Mouse (Mus musculus) lung, embryonic 16.5 days (tissue): ENCODE results near the gene Ttpal. TPM values are rescaled to one million over a fixed set of nuclear protein-coding genes. Genes with fewer than 3 reads are reported as not detected.
A peak's percentile ranks its signal among the peaks of the same experiment; 100 is the strongest.

Source experiments
- ATAC-seq: fragments of 200-750 bp; cut with Nextera tagmentation; 2 replicates; pipeline ENCODE4 v1.8.0; 2017; ENCODE audit warnings: low read depth, mild to moderate bottlenecking, moderate library complexity
- H3K27ac ChIP-seq: fragments of 300-500 bp; sonication (generic); 2 replicates; pipeline ENCODE4 v1.5.1; 2014; ENCODE audit warnings: mild to moderate bottlenecking, control low read depth, low read length
- H3K27me3 ChIP-seq: fragments of 300-500 bp; sonication (generic); 2 replicates; pipeline ENCODE4 v1.6.1; 2014; ENCODE audit warnings: low read depth, low read length, mixed read lengths; ENCODE audit not compliant: control insufficient read depth, insufficient read depth
- H3K36me3 ChIP-seq: fragments of 300-500 bp; sonication (generic); 2 replicates; pipeline ENCODE4 v1.6.1; 2014; ENCODE audit warnings: low read length; ENCODE audit not compliant: control insufficient read depth, insufficient read depth
- H3K4me1 ChIP-seq: fragments of 300-500 bp; sonication (generic); replicated peaks from 2 replicates; pipeline ENCODE4 v1.6.1; 2014; ENCODE audit warnings: low read length, mixed read lengths; ENCODE audit not compliant: control insufficient read depth, insufficient read depth
- H3K4me2 ChIP-seq: fragments of 300-500 bp; sonication (generic); 2 replicates; pipeline ENCODE4 v1.6.1; 2014; ENCODE audit warnings: low read depth, low read length, control low read depth
- H3K4me3 ChIP-seq: fragments of 300-500 bp; sonication (generic); 2 replicates; pipeline ENCODE4 v1.5.1; 2014; ENCODE audit warnings: mild to moderate bottlenecking, low read length, control low read depth
- H3K9ac ChIP-seq: fragments of 300-500 bp; sonication (generic); 2 replicates; pipeline ENCODE4 v1.6.1; 2014; ENCODE audit warnings: low read length, control low read depth
- H3K9me3 ChIP-seq: fragments of 300-500 bp; sonication (generic); 2 replicates; pipeline ENCODE4 v1.6.1; 2016; ENCODE audit warnings: low read length; ENCODE audit not compliant: control insufficient read depth
- WGBS: fragments of 180-500 bp; shearing (Covaris S2); extraction: QIAGEN DNeasy Blood & Tissue Kit; methylation state at CpG from one replicate; pipeline ENCODE4 v1.1.7; 2014; 5-methylcytosine and 5-hydroxymethylcytosine counted together
- polyA plus RNA-seq: library from polyadenylated mRNA; unstranded; fragments of >200 nt; fragmentation: Nextera tagmentation; extraction: Ambion mirVana; gene quantifications from 2 replicates; pipeline ENCODE4 v1.2.1, GENCODE M21; 2015

Gene Ttpal
- polyA plus RNA-seq, 1 experiment from 2014 or later = 31.2 TPM

DNA sequence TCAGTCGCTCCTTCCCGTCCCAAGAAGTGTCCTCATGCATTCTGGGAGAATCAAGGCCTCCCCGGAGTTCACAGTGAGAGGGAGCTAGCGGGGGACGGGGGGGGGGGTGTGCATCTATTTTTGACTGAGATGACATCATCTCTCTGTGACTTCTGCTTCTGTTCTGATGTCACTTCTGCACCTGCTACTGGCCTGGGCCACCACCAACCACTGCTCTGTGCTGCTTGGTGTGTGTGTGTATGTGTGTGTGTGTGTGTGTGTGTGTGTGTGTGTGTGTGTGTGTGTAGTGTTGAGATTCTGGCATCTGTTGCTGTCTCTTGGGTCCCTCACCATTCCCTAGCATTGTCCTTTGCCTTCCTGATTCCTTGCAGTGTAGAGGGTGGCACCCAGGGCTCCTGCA, 14.6 kb upstream of the Ttpal start:
- no peak for ATAC-seq
- WGBS = 44% methylated on average over 5 of the region's 5 CpGs
- Histone ChIP-seq H3K27me3 (no peaks in the 10 kb centered on the region), H3K4me1 (peaks cover 2% of the 10 kb centered on the region; the same call in 1 of the 2 replicates), H3K27ac (no peak overlapping the region), H3K4me3 (no peak overlapping the region), H3K36me3 (no peaks in the 10 kb centered on the region), H3K9ac (no peak overlapping the region), H3K4me2 (no peak overlapping the region), H3K9me3 (no peaks in the 10 kb centered on the region)

DNA sequence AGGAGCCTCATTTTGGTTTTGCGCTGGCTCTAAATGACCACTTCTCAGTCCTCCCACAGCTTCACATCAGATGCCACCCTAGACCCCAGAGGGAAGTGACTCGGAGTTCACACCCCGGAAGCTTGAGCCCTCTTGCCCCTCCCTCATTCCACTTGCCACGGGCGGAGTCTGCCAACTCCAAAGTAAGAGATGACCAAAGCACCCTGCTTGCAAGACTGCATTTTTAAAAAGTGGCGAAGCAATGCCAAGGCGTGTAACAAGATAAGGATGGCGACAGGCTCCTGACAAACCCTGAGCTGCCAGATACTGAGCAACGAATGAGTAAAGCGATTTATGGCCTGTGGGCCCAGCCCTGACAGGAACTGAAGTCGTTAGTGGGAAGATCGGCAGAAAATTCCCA, 11.9 kb upstream of the Ttpal start:
- 54% methylated on average over 12 of the region's 12 CpGs for WGBS
- Histone ChIP-seq H3K4me1 (no peaks in the 10 kb centered on the region; the same call in 1 of the 2 replicates), H3K36me3 (no peaks in the 10 kb centered on the region), H3K9ac (no peak overlapping the region), H3K4me3 (no peak overlapping the region), H3K27ac (no peak overlapping the region), H3K27me3 (no peaks in the 10 kb centered on the region), H3K9me3 (no peaks in the 10 kb centered on the region), H3K4me2 (no peak overlapping the region)
- no peak for ATAC-seq

DNA sequence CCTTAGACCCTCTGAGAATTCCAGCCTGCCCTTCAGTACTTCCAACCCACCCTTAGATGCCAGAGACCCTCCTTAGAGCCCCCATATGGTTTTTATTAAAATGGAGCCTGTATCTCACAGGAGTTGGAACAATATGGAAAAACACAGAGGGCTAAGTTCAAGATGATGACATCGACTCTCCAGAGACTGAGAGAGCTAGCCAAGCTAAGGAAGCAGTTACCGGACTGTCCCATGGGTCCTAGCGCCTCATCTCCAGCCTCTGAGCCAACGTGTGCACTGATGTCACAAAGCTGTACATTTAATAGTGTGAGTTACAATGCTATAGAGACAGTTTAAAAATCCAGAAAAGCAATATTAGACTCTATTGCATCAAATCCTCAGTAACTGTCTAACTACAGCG, 11.1 kb upstream of the Ttpal start:
- 53% methylated on average over 5 of the region's 5 CpGs for WGBS
- no peaks in the 10 kb centered on the region for H3K27me3 ChIP-seq
- no peak overlapping the region for H3K4me3 ChIP-seq
- H3K9me3 ChIP-seq = no peaks in the 10 kb centered on the region
- no peaks in the 10 kb centered on the region for H3K36me3 ChIP-seq
- H3K4me2 ChIP-seq = no peak overlapping the region
- H3K4me1 ChIP-seq = no peaks in the 10 kb centered on the region; the same call in 1 of the 2 replicates
- peak; percentile 41; the same call in 1 of the 2 replicates for ATAC-seq
- no peak overlapping the region for H3K27ac ChIP-seq
- H3K9ac ChIP-seq = no peak overlapping the region

DNA sequence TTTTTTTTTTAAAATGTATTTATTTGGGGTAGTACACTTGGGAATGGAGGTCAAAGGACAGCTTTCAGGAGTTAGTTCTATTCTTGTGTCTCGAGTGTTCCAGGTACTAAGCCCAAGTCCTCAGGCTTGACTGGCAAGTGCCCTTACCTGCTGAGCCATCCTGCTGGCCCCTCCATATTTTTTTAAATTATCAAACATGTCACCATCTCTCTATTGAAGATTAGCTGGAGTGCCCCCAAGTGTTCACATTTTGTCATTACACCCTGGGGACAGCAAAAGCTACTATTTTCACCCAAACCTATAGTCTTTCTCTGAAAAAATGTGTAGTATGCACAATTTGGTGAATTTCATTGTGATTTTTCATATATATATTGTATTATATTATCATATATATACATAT, 10.0 kb upstream of the Ttpal start:
- Histone ChIP-seq H3K4me2 (no peak overlapping the region), H3K27ac (no peak overlapping the region), H3K36me3 (no peaks in the 10 kb centered on the region), H3K9ac (no peak overlapping the region), H3K4me3 (no peak overlapping the region), H3K9me3 (no peaks in the 10 kb centered on the region), H3K4me1 (peaks cover 7% of the 10 kb centered on the region), H3K27me3 (no peaks in the 10 kb centered on the region)
- WGBS = 67% methylated on average over 1 of the region's 1 CpGs
- no peak for ATAC-seq

DNA sequence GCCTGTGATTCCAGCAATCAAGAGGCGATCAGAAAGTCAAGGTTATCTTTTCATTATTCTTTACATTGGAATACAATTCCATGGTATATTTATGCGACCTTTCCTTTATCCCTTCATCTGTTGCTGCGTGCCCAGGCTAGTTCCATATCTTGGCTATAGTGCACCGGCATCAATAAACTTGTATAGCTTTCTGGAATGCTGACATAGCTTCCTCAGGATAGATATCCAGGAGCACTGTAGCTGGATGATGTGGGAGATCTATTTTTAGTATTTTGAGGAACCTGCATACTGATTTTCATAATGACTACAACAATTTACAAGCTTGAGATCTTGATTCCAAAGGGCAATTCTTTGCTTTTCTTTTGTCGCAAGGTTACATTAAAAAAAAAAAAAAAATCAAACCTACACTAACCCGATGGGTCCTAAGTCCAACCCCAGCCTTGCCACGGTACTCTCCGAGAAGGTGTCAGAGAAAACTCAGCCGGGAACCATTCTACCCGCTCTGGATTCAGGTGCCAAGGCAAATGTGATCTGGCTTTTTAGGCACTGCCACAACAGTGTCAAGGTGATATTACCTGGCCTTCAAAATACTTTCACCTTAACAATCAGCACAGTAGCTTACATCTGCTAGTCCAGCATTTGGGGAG, 8.4 kb upstream of the Ttpal start:
- Histone ChIP-seq H3K36me3 (no peaks in the 10 kb centered on the region), H3K27me3 (no peaks in the 10 kb centered on the region), H3K4me3 (no peak overlapping the region), H3K4me2 (no peak overlapping the region), H3K27ac (no peak overlapping the region), H3K4me1 (peaks cover 9% of the 10 kb centered on the region), H3K9me3 (no peaks in the 10 kb centered on the region), H3K9ac (no peak overlapping the region)
- no peak for ATAC-seq
- 87% methylated on average over 10 of the region's 10 CpGs for WGBS

DNA sequence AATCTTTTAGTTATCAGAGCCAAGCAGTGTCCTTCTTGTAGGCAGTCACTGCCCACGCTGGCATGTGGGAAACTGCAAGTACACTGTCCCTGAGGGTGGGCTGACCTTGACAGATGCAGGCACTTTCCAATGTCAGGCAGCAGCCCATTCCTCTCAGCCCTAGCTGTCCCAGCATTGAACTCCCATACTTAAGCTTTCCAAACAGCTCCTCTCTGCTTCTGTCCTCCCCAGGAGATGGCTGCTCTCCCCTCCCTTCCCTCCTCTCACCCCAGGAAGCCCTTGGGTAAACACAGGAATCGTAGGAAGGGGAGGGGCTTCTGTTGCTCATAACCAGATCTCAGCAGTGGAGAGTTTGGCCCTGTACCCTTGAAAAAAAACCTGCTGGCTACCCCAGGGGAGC, 7.0 kb upstream of the Ttpal start:
- Histone ChIP-seq H3K4me3 (no peak overlapping the region), H3K9ac (no peak overlapping the region), H3K36me3 (no peaks in the 10 kb centered on the region), H3K27ac (peak overlapping the region; percentile 74), H3K27me3 (no peaks in the 10 kb centered on the region), H3K9me3 (no peaks in the 10 kb centered on the region), H3K4me2 (no peak overlapping the region), H3K4me1 (peaks cover 9% of the 10 kb centered on the region)
- WGBS = 13% methylated on average over 2 of the region's 2 CpGs
- peak; percentile 60 for ATAC-seq

DNA sequence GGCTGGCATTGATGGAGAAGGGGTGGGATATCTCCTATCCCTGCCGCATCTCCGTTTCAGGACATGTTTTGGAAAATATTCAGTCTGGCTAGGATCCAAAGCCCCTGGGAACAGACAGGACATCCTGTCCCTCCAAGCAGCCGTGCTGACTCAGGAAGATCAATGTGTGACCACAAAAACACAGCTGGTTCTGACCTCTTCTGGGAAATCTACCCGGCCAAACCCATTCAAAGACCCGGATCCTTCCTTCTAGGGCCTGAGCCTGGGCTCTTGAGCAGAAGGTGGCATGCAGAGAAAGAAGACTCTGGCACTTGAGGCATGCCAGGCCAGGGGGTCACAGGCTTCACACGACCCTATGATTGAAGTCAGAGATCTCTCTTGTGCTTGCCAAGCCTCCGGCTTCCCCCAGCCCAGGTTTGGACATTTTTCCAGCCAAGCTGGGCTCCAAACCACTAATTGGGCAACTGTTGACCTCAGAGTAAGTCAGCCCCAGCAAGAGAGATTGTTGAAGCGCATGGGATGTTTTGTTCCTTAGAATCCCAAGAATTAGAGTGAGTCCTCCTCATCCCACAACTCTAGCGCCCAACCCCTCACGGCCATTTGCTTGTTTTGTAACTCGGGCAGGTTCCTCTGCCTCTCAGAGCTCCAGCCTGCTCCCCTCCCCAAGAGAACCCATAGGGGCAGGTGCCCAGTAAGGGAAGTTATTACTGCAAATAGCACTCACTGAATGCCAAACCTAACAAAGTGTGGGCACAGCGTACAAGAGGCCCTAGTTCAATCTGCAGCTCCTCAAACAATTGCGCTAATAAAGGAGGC, 5.8 kb upstream of the Ttpal start:
- no peaks in the 10 kb centered on the region for H3K9me3 ChIP-seq
- peaks cover 9% of the 10 kb centered on the region for H3K4me1 ChIP-seq
- H3K27ac ChIP-seq = peak overlapping the region; percentile 86
- no peaks in the 10 kb centered on the region for H3K27me3 ChIP-seq
- peak; percentile 82 for ATAC-seq
- no peak overlapping the region for H3K4me3 ChIP-seq
- H3K9ac ChIP-seq = no peak overlapping the region
- 43% methylated on average over 13 of the region's 13 CpGs for WGBS
- no peak overlapping the region for H3K4me2 ChIP-seq
- no peaks in the 10 kb centered on the region for H3K36me3 ChIP-seq

DNA sequence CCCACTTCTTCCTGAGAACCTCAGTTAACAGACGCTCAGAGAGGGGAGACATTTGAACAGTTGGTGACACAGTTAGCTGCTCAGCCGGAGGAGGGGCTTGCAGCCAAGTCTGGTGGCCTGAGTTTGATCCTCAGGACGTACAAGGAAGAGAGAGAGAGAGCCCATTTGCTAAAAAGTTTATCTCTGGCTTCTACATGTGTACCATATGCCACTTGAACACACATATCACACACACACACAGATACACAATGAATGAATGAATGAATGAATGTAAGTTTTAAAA, 5.3 kb upstream of the Ttpal start:
- Histone ChIP-seq H3K4me2 (no peak overlapping the region), H3K9me3 (no peaks in the 10 kb centered on the region), H3K4me1 (peaks cover 13% of the 10 kb centered on the region), H3K27ac (peak overlapping the region; percentile 86), H3K4me3 (no peak overlapping the region), H3K27me3 (no peaks in the 10 kb centered on the region), H3K9ac (no peak overlapping the region), H3K36me3 (no peaks in the 10 kb centered on the region)
- WGBS = 37% methylated on average over 3 of the region's 3 CpGs
- ATAC-seq = no peak

DNA sequence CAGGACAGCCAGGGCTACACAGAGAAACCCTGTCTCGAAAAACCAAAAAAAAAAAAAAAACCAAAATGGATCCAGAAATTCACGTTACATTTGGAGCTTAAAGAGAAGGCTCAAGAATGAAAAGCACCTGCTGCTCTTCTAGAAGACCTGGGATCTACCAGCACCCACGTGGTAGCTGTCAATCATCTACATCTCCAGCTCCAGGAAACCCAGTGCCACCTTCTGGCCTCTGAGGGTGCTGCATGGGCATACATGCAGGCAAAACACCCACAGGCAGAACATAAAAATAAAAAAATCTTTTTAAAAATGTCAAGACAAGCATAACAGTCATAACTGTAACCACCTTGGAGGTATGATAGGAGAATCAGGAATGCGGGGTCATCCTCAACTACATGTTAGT, 4.5 kb upstream of the Ttpal start:
- Histone ChIP-seq H3K9ac (no peak overlapping the region), H3K36me3 (no peaks in the 10 kb centered on the region), H3K4me1 (peaks cover 13% of the 10 kb centered on the region), H3K27ac (no peak overlapping the region), H3K27me3 (no peaks in the 10 kb centered on the region), H3K4me2 (no peak overlapping the region), H3K4me3 (no peak overlapping the region), H3K9me3 (no peaks in the 10 kb centered on the region)
- WGBS = 49% methylated on average over 4 of the region's 4 CpGs
- no peak for ATAC-seq
